Mouse (Mus musculus): ENCODE measurements at regions not wholly inside any gene's neighbourhood (a gene's known extent, or its start where the extent isn't known, plus 50 kb on each side); places are given as distances from the start of the nearest gene placed in this dataset.

DNA sequence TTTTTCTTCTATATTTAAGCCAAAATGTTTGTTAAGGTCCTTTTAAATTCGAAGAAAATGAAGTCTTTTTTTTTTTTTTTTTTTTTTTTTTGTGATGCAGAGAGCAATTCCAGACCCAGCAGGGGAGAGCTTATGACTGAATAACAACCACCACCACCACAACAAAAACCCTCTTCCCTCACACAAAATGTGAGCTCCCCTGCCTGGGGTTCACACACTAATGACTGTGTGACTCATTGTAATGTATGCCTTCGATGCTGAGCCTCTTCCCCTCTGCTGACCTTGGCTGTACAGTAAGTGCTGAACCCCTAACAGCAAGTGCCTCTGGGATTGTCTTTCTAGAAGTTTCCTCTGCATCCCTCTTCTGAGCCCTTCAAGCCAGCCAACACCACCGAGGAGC, 383.6 kb downstream of the Pdcd6ip start:
- no peaks in the 10 kb centered on the region for H3K36me3 ChIP-seq (ENCODE audit: control insufficient read depth, insufficient read depth, low read length)
- no peaks in the 10 kb centered on the region for H3K27me3 ChIP-seq (replicated peaks; ENCODE audit: control insufficient read depth, insufficient read depth, low read length)
- no peak overlapping the region for H3K27ac ChIP-seq (ENCODE audit: low read depth, low read length)
- no peak for ATAC-seq
- no peak overlapping the region for H3K9ac ChIP-seq (ENCODE audit: low read depth, low read length)
- H3K4me3 ChIP-seq (ENCODE audit: low read length) = no peak overlapping the region
- H3K4me2 ChIP-seq (ENCODE audit: low read length) = no peak overlapping the region
- H3K4me1 ChIP-seq (ENCODE audit: control insufficient read depth, insufficient read depth, low read depth, low read length) = no peaks in the 10 kb centered on the region
- H3K9me3 ChIP-seq (ENCODE audit: control insufficient read depth, low read length) = no peaks in the 10 kb centered on the region; the same call in 1 of the 2 replicates
- 45% methylated on average over 3 of the region's 3 CpGs for WGBS

DNA sequence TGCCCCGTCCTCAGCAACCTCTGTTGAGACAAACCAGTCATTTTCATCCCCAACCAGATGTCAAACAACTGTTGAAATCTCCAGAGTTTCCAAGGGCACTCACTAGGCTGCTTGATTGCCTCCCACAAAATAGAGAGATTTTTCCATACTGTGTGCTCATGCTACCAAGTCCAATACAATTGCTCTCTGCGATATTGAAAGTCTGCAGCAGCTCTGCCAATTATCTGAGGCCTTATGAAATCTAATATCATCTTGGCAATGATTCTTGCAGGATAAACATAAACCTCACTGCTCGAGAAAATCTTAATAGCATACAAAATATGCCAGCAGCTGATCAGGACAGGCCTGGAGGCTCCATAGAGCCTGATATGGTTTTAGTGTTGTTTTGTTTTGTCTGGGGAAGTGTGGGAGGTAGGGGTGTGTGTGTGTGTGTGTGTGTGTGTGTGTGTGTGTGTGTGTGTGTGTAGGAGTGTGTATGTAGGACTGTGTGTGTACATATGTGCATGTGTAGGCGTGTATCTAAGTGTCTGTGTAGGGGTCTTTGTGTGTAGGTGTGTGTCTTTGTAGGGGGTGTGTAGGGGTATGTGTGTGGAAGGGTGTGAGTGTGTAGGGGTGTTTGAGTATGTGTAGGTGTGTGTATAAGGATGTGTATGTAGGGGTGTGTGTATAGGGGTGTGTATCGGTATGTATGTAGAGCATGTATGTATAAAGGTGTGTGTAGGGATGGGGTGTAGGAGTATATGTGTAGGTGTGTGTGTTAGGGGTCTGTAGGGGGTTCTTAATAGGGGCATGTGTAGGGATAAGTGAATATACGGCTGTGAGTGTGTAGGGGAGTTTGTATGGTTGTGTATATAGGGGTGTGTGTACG, 398.1 kb downstream of the Pdcd6ip start:
- Histone ChIP-seq H3K4me2 (ENCODE audit: low read length) (no peak overlapping the region), H3K9ac (ENCODE audit: low read depth, low read length) (no peak overlapping the region), H3K36me3 (ENCODE audit: control insufficient read depth, insufficient read depth, low read length) (no peaks in the 10 kb centered on the region), H3K9me3 (ENCODE audit: control insufficient read depth, low read length) (no peaks in the 10 kb centered on the region), H3K4me1 (ENCODE audit: control insufficient read depth, insufficient read depth, low read depth, low read length) (peaks cover 3% of the 10 kb centered on the region; the same call in 1 of the 2 replicates), H3K4me3 (ENCODE audit: low read length) (no peak overlapping the region), H3K27ac (ENCODE audit: low read depth, low read length) (no peak overlapping the region), H3K27me3 (replicated peaks; ENCODE audit: control insufficient read depth, insufficient read depth, low read length) (no peaks in the 10 kb centered on the region)
- WGBS = 77% methylated on average over 7 of the region's 7 CpGs
- no peak for ATAC-seq

DNA sequence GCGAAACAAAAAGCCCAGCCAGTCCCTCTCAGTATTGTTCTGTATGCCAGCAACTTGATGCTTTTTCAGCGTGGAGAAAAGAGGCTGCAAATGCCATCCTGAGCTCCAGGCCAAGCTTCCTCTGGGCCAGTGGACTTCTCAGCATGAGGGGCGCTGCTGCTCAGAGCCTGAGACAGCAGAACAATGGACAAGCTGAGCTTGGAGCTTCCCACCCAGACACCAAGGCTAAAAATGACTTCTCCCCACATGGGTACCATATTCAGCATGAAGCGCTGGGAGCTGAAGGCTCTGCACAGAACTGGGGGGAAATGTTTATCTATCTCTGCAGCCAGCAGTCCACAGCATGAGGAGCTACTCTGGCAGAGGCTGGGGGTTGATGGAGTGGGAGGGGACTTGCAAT, 402.3 kb downstream of the Pdcd6ip start:
- peak overlapping the region; percentile 29; the same call in 1 of the 2 replicates for H3K27ac ChIP-seq (ENCODE audit: low read depth, low read length)

DNA sequence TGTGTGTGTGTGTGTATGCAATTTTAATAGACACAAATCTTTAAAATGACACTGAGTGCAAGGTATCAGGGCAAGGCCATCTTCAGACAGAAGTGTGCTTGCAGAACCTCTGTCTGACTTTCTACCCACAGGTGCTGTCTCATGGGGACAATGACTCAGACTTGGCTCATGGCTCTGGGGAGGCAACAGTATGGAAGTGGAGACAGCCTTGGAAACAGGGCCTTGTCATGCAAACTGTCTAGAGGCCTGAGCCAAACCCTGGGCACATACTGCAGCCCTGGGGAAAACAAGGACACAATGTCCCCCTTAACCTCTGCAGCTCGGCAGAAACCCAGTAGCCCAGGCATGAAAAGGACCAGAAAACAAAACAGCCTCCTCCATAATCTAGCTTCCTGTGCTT, 405.6 kb downstream of the Pdcd6ip start:
- no peaks in the 10 kb centered on the region for H3K36me3 ChIP-seq (ENCODE audit: control insufficient read depth, insufficient read depth, low read length)
- WGBS = 45% methylated on average over 1 of the region's 1 CpGs
- H3K27me3 ChIP-seq (replicated peaks; ENCODE audit: control insufficient read depth, insufficient read depth, low read length) = no peaks in the 10 kb centered on the region
- H3K4me2 ChIP-seq (ENCODE audit: low read length) = no peak overlapping the region
- ATAC-seq = peak; percentile 45; the same call in 1 of the 2 replicates
- H3K9me3 ChIP-seq (ENCODE audit: control insufficient read depth, low read length) = no peaks in the 10 kb centered on the region
- no peak overlapping the region for H3K27ac ChIP-seq (ENCODE audit: low read depth, low read length)
- no peak overlapping the region for H3K9ac ChIP-seq (ENCODE audit: low read depth, low read length)
- peaks cover 9% of the 10 kb centered on the region for H3K4me1 ChIP-seq (ENCODE audit: control insufficient read depth, insufficient read depth, low read depth, low read length)
- H3K4me3 ChIP-seq (ENCODE audit: low read length) = no peak overlapping the region

More for the DNA sequence above, 402.3 kb downstream of the Pdcd6ip start:
- no peak overlapping the region for H3K4me2 ChIP-seq (ENCODE audit: low read length)
- H3K9ac ChIP-seq (ENCODE audit: low read depth, low read length) = 0 out of 2 replicates have a peak overlapping the region, but pooled peaks have one; percentile 6
- H3K4me1 ChIP-seq (ENCODE audit: control insufficient read depth, insufficient read depth, low read depth, low read length) = peaks cover 7% of the 10 kb centered on the region
- H3K9me3 ChIP-seq (ENCODE audit: control insufficient read depth, low read length) = no peaks in the 10 kb centered on the region
- no peak overlapping the region for H3K4me3 ChIP-seq (ENCODE audit: low read length)
- peak; percentile 76 for ATAC-seq
- no peaks in the 10 kb centered on the region for H3K27me3 ChIP-seq (replicated peaks; ENCODE audit: control insufficient read depth, insufficient read depth, low read length)
- WGBS = 38% methylated on average over 4 of the region's 4 CpGs
- H3K36me3 ChIP-seq (ENCODE audit: control insufficient read depth, insufficient read depth, low read length) = no peaks in the 10 kb centered on the region

DNA sequence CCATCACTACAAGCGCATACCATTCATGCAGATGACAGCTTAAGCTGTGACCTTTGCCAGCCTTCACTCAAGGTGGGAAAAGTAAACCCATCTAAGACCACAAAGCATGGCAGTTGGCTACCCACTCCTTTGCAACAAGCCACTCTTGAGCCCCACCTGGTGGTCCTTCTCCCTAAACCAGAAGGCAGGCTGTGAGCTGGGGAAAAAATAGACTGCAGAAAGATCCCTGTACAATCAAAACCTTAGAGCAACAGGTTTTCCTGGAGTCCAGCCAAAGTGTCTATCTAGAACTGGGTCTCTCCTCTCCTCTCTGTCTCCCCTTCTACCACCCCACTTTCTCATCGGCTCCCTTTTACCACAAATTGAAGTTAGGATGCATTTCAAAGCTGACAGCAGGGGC, 407.2 kb downstream of the Pdcd6ip start:
- ATAC-seq = no peak
- Histone ChIP-seq H3K9me3 (ENCODE audit: control insufficient read depth, low read length) (no peaks in the 10 kb centered on the region), H3K27me3 (replicated peaks; ENCODE audit: control insufficient read depth, insufficient read depth, low read length) (no peaks in the 10 kb centered on the region), H3K36me3 (ENCODE audit: control insufficient read depth, insufficient read depth, low read length) (no peaks in the 10 kb centered on the region), H3K27ac (ENCODE audit: low read depth, low read length) (no peak overlapping the region), H3K4me1 (ENCODE audit: control insufficient read depth, insufficient read depth, low read depth, low read length) (peaks cover 7% of the 10 kb centered on the region), H3K4me3 (ENCODE audit: low read length) (no peak overlapping the region), H3K4me2 (ENCODE audit: low read length) (no peak overlapping the region), H3K9ac (ENCODE audit: low read depth, low read length) (no peak overlapping the region)
- 27% methylated on average over 2 of the region's 2 CpGs for WGBS

DNA sequence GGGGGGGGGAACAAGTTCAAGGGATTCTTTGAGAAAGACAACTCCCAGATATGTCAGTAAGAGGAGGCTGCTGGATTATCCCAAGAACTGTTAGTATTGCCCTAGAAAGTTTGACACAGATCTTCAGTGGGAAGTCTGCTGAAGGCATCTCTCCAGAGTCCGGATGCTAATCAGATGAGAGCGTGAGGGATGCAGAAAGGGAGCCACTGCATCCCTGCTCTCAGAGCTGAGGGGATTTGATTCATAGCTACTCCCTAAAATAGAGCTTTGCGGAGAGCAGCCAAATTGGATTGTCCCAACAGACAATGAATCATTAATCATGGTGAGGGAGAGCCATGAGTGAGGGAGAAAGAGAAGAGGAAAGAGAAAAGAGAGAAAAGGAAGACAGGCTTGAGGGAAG, 408.2 kb downstream of the Pdcd6ip start:
- H3K4me2 ChIP-seq (ENCODE audit: low read length) = no peak overlapping the region
- no peak for ATAC-seq
- peaks cover 6% of the 10 kb centered on the region for H3K4me1 ChIP-seq (ENCODE audit: control insufficient read depth, insufficient read depth, low read depth, low read length)
- no peaks in the 10 kb centered on the region for H3K27me3 ChIP-seq (replicated peaks; ENCODE audit: control insufficient read depth, insufficient read depth, low read length)
- WGBS = 18% methylated on average over 3 of the region's 3 CpGs
- H3K9me3 ChIP-seq (ENCODE audit: control insufficient read depth, low read length) = no peaks in the 10 kb centered on the region
- no peak overlapping the region for H3K27ac ChIP-seq (ENCODE audit: low read depth, low read length)
- H3K4me3 ChIP-seq (ENCODE audit: low read length) = no peak overlapping the region
- no peak overlapping the region for H3K9ac ChIP-seq (ENCODE audit: low read depth, low read length)
- H3K36me3 ChIP-seq (ENCODE audit: control insufficient read depth, insufficient read depth, low read length) = no peaks in the 10 kb centered on the region

DNA sequence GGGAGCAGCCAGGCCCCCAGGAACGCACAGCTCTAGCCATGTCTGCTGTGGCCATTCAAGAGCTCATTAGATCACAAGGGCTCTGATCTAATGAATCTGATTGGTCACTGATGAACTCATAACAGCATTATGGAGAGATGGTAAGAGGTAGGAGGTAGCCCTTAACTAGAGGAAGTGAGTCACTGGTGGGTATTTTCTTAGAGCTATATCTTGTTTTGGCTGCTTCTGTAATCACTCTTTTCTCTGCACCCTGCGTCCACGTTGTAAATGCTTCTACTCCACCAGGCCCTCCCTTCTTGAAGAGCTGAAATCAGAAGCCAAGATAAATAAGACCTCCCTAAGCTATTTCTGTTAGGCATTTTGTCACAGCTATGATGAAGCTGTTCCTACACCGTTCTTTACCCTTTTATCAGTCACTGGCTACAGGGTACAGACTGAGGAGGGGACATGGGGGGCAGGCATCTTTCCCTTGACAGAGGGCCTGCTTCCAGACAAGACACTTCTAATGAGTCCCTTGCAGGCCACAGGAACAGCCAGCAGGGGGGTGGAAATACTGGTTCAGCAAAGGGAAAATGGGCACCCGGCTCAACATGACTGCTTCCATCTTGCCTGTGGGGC, 412.1 kb downstream of the Pdcd6ip start:
- Histone ChIP-seq H3K36me3 (ENCODE audit: control insufficient read depth, insufficient read depth, low read length) (no peaks in the 10 kb centered on the region), H3K4me1 (ENCODE audit: control insufficient read depth, insufficient read depth, low read depth, low read length) (peaks cover 2% of the 10 kb centered on the region; the same call in 1 of the 2 replicates), H3K9me3 (ENCODE audit: control insufficient read depth, low read length) (no peaks in the 10 kb centered on the region), H3K4me2 (ENCODE audit: low read length) (no peak overlapping the region), H3K27ac (ENCODE audit: low read depth, low read length) (no peak overlapping the region), H3K27me3 (replicated peaks; ENCODE audit: control insufficient read depth, insufficient read depth, low read length) (no peaks in the 10 kb centered on the region), H3K9ac (ENCODE audit: low read depth, low read length) (no peak overlapping the region), H3K4me3 (ENCODE audit: low read length) (no peak overlapping the region)
- WGBS = 77% methylated on average over 5 of the region's 5 CpGs
- ATAC-seq = no peak

DNA sequence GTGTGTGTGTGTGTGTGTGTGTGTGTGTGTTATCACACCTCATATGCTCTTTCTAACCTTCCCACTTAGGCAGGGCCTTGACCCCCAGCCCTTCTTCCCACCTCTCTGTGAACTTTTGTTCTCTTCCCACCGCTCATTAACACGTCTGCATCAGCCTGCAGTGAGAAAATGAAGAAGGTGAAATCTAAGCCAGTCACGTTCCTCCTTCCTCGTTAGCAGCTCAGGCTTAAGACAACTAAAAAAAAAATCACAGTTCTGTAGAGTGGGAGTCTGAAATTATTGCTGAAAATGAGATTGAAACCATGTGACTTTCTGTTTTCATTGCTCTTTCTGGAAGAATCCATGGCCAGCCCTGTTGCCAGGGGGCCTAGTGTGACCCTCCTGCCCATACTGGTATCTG, 420.7 kb downstream of the Pdcd6ip start:
- WGBS = 76% methylated on average over 4 of the region's 4 CpGs
- Histone ChIP-seq H3K27ac (ENCODE audit: low read depth, low read length) (no peak overlapping the region), H3K36me3 (ENCODE audit: control insufficient read depth, insufficient read depth, low read length) (no peaks in the 10 kb centered on the region), H3K4me3 (ENCODE audit: low read length) (no peak overlapping the region), H3K27me3 (replicated peaks; ENCODE audit: control insufficient read depth, insufficient read depth, low read length) (no peaks in the 10 kb centered on the region), H3K4me1 (ENCODE audit: control insufficient read depth, insufficient read depth, low read depth, low read length) (no peaks in the 10 kb centered on the region), H3K9ac (ENCODE audit: low read depth, low read length) (no peak overlapping the region), H3K4me2 (ENCODE audit: low read length) (no peak overlapping the region), H3K9me3 (ENCODE audit: control insufficient read depth, low read length) (no peaks in the 10 kb centered on the region)
- no peak for ATAC-seq

DNA sequence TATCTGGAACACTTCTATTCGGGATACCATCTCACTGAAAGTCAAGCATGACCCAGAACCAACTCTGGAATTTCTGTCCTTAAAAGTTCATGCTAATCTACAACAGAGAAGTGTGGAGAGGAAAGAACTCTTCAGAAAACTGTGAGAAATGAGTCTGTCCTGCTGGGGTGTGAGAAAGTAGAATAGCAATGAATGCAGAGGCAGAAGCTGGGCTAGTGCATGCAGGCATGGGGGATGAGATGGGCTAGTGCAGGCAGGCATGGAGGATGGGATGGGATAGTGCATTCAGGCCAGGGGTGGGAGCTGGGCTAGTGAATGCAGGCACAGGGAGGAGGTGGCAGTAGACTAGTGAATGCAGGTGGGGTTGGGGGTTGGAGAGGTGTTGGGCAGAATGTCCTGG, 424.8 kb downstream of the Pdcd6ip start:
- no peak overlapping the region for H3K27ac ChIP-seq (ENCODE audit: low read depth, low read length)
- ATAC-seq = no peak
- H3K9ac ChIP-seq (ENCODE audit: low read depth, low read length) = no peak overlapping the region
- H3K27me3 ChIP-seq (replicated peaks; ENCODE audit: control insufficient read depth, insufficient read depth, low read length) = no peaks in the 10 kb centered on the region
- no peaks in the 10 kb centered on the region for H3K36me3 ChIP-seq (ENCODE audit: control insufficient read depth, insufficient read depth, low read length)
- 77% methylated on average over 1 of the region's 1 CpGs for WGBS
- H3K4me1 ChIP-seq (ENCODE audit: control insufficient read depth, insufficient read depth, low read depth, low read length) = no peaks in the 10 kb centered on the region
- no peaks in the 10 kb centered on the region for H3K9me3 ChIP-seq (ENCODE audit: control insufficient read depth, low read length)
- no peak overlapping the region for H3K4me3 ChIP-seq (ENCODE audit: low read length)
- H3K4me2 ChIP-seq (ENCODE audit: low read length) = no peak overlapping the region

Data from hindbrain, embryonic 16.5 days (tissue).